Mouse (Mus musculus) G1E (cell line): ENCODE results near the gene Gfy. TPM values are rescaled to one million over a fixed set of nuclear protein-coding genes. Genes with fewer than 3 reads are reported as not detected.
"Not testable (repeated sequence)": the region's sequence is repeated elsewhere in the genome, so short reads cannot be mapped to it uniquely, and the experiment has no call there.

Source experiments
- ATAC-seq: 2 replicates; pipeline ENCODE4 v1.8.0; 2016; ENCODE audit warnings: mild to moderate bottlenecking; ENCODE audit not compliant: insufficient number of reproducible peaks, poor library complexity, low FRiP score, severe bottlenecking; ENCODE audit errors: extremely low read depth
- DNase-seq: peaks from one replicate; pipeline ENCODE4 v3.0.0; 2012; ENCODE audit warnings: low spot score
- H3K27me3 ChIP-seq: 2 replicates; pipeline ENCODE4 v1.6.1; 2012; ENCODE audit warnings: mild to moderate bottlenecking, low read length, inconsistent platforms; ENCODE audit not compliant: insufficient read depth
- H3K36me3 ChIP-seq: replicated peaks from 2 replicates; pipeline ENCODE3; 2012; ENCODE audit warnings: mild to moderate bottlenecking, inconsistent platforms
- H3K4me1 ChIP-seq: 2 replicates; pipeline ENCODE4 v1.6.1; 2012; ENCODE audit warnings: low read depth, low read length, inconsistent platforms, mixed read lengths; ENCODE audit not compliant: insufficient read depth
- H3K4me3 ChIP-seq: 2 replicates; pipeline ENCODE4 v1.5.1; 2012; ENCODE audit warnings: low read depth, mild to moderate bottlenecking, inconsistent platforms, low read length, moderate library complexity, mixed read lengths
- H3K9me3 ChIP-seq: replicated peaks from 2 replicates; pipeline ENCODE4 v1.6.1; 2012; ENCODE audit warnings: inconsistent platforms
- CTCF ChIP-seq: IDR thresholded peaks from 2 replicates; pipeline ENCODE4 v1.5.1; 2012; ENCODE audit warnings: low read depth, low read length, inconsistent platforms, mixed read lengths
- GATA1 ChIP-seq: IDR thresholded peaks from 2 replicates; pipeline ENCODE4 v1.6.1; 2012; ENCODE audit warnings: borderline replicate concordance, low read length, inconsistent platforms, mixed read lengths
- GATA2 ChIP-seq: IDR thresholded peaks from 2 replicates; pipeline ENCODE4 v1.6.1; 2012; ENCODE audit warnings: low read depth, low read length, inconsistent platforms, borderline replicate concordance
- POLR2AphosphoS5 ChIP-seq: IDR thresholded peaks from 2 replicates; pipeline ENCODE4 v1.6.1; 2012; ENCODE audit warnings: low read depth, low read length, inconsistent platforms; ENCODE audit not compliant: insufficient replicate concordance
- TAL1 ChIP-seq: conservative IDR thresholded peaks from 2 replicates; pipeline ENCODE4 v1.6.1; 2012; ENCODE audit warnings: low read depth, low read length, inconsistent platforms, mixed read lengths
- polyA plus RNA-seq: library from polyadenylated mRNA; stranded (reverse); fragments of >175 nt; gene quantifications from 2 replicates; pipeline ENCODE4 v1.2.3, GENCODE M21; 2012
- total RNA-seq, 2 experiments: library from RNA; stranded (forward) in 1 of 2; stranded (reverse) in 1 of 2; fragments of 200-1000 nt in 1 of 2; fragments of >200 nt in 1 of 2; fragmentation: Nextera tagmentation in 1 of 2; gene quantifications; 2 replicates each; pipeline ENCODE4 v1.2.3; 2014 to 2017

Gfy gene
- total and polyA plus RNA-seq, 3 experiments, result 0.05 TPM; not detected in 2

DNA sequence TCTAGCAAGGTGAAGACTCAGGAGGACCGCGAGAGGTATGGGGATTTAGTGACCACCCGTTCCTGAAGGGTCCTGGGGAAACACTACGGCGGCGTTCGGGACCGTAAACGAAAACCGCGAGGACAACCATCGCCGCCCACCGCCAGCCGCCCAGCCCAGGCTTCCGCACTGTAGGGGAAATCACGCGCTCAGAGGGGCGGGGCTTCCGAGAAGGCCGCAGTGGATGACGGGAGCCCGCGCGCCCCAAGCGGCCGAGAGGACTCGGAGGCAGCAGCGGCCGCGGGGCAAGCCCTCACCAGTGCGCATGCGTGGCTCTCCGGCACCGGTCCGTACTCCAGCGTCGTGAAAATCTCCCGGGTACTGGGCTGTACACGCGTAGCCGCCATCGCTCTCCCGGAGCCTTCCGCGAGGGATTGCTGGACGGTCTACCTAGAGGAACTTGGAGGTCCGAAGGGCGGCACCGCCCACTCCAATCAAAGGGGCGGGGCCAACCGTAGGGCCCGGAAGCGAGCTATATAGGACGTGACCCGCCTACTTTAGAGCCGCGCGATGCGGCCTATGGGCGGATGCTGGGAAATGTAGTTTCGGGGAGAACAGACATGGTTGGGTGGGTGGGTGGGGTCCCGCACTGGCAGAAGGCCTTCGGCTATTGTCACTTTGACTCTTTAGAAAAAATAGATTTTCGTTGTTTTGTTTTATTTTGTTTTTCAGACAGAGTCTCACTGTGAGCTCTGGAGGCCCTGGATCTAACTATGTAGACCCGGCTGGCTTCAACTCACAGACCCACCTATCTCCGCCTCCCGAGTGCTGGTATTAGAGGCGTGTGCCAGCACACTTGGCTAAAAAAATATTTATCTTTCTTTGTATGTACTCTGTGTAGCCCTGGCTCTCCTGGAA is 25.0 kb downstream of the Gfy start, which contains the start of the genes Pih1d1 and Aldh16a1:
Gene Pih1d1 (plus strand): TSS at position 208 of the 897 bp plus-strand sequence.
Gene Aldh16a1 (minus strand): TSS at position 489 of the 897 bp plus-strand sequence.
- peak; percentile 75 for ATAC-seq
- DNase-seq, result peak; percentile 86
- H3K9me3 ChIP-seq, result no peaks in the 10 kb centered on the region
- H3K4me3 ChIP-seq, result peak within 1 kb of the TSS; percentile 81
- peaks cover 69% of the 10 kb centered on the region for H3K36me3 ChIP-seq
- TF ChIP-seq GATA1 (no peak), POLR2AphosphoS5 (no peak), TAL1 (no peak), GATA2 (no peak), CTCF (no peak)
- no peaks in the 10 kb centered on the region for H3K27me3 ChIP-seq
- peaks cover 49% of the 10 kb centered on the region for H3K4me1 ChIP-seq

DNA sequence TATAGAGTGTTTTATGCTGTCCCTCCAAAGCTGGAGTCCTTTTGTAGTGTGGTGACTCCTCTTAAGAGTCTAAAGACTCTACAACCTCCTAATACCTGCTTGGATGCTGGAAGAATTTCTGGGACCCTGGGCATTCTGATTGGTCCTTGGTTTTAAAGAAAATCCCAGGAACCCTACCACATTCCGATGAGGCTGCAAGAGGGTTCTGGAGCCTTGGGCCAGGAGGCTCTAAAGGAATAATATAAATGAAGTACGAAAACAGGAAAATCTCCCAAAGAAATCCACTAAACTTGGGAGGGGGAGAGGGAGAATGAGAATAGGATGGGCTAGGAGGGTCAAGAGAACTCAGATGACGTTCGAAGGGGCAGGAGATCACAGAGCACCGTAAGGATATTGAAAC is 25.8 kb downstream of the Gfy start:
- TF ChIP-seq TAL1 (no peak), POLR2AphosphoS5 (no peak), GATA2 (no peak), CTCF (no peak), GATA1 (no peak)

DNA sequence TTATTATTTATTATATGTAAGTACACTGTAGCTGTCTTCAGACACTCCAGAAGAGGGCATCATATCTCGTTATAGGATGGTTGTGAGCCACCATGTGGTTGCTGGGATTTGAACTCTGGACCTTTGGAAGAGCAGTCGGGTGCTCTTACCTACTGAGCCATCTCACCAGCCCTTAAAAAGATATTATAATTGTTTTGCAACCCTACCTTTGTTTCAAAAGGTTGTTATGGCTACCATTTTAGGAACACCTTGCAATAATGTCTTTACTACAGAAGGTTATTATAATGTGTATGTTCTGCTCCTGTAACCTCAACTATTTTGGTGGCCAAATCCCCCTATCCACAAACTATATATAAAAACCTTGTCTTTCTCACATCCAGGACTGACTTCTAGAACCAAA is 26.3 kb downstream of the Gfy start:
- Histone ChIP-seq H3K4me3 (peak overlapping the region; percentile 81; the same call in 1 of the 2 replicates), H3K4me1 (peaks cover 45% of the 10 kb centered on the region), H3K36me3 (peaks cover 69% of the 10 kb centered on the region)
- ATAC-seq, H3K9me3 ChIP-seq, DNase-seq, H3K27me3 ChIP-seq: not testable (repeated sequence)

More for the DNA sequence above, 25.8 kb downstream of the Gfy start:
- DNase-seq (no peak), ATAC-seq (no peak)
- Histone ChIP-seq H3K36me3 (peaks cover 69% of the 10 kb centered on the region), H3K9me3 (no peaks in the 10 kb centered on the region), H3K4me1 (peaks cover 47% of the 10 kb centered on the region), H3K4me3 (peak overlapping the region; percentile 81), H3K27me3 (no peaks in the 10 kb centered on the region)

DNA sequence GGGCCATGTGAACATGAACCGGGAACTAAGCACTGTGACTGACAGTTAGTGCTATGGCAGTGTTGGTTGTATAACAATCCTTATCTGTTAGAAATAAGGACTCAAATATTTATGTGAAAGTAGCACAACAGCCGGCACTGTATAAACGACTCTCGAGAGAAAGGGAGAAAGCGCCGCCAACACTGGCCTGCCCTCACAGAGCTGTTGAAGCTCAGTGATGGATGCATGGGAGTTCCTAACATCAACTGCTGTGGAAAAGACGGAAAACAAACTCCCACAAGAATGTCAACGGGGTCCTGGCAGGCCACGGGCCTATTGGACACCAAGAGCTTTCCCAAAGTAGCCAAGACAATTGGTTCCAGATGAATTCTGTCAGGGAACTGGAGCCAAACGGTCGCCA is 28.1 kb downstream of the Gfy start:
- DNase-seq (no peak), ATAC-seq (no peak)
- Histone ChIP-seq H3K36me3 (peaks cover 70% of the 10 kb centered on the region), H3K9me3 (no peaks in the 10 kb centered on the region), H3K4me3 (no peak overlapping the region), H3K27me3 (no peaks in the 10 kb centered on the region), H3K4me1 (peaks cover 37% of the 10 kb centered on the region)
- no peak for TF ChIP-seq CTCF
- no peak for TF ChIP-seq GATA1
- no peak for TF ChIP-seq TAL1
- no peak for TF ChIP-seq GATA2
- TF ChIP-seq POLR2AphosphoS5, result no peak

DNA sequence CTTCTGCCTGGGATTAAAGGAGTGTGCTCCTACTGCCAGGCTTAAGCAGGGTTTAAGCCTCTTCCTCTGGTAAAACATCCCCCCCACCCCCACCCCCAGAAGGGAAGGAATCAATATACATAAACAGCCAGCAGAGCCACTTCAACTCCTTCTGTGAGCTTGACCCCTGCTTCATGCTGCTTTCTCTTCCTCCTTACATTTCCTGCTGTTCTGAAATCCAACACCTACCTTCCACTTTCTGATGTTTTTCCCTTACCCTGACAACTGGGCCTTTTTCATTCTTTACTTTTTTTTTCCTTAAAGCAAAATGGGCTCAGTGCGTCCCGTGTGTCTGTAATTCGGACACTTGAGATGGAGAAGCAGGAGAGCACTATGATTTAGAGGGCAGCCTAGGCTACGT is 29.0 kb downstream of the Gfy start:
- Histone ChIP-seq H3K27me3 (no peaks in the 10 kb centered on the region), H3K36me3 (peaks cover 72% of the 10 kb centered on the region), H3K9me3 (no peaks in the 10 kb centered on the region), H3K4me1 (peaks cover 31% of the 10 kb centered on the region), H3K4me3 (no peak overlapping the region)
- ATAC-seq (no peak), DNase-seq (no peak)
- TF ChIP-seq GATA2, result no peak
- no peak for TF ChIP-seq TAL1
- no peak for TF ChIP-seq CTCF
- TF ChIP-seq POLR2AphosphoS5, result no peak
- no peak for TF ChIP-seq GATA1

DNA sequence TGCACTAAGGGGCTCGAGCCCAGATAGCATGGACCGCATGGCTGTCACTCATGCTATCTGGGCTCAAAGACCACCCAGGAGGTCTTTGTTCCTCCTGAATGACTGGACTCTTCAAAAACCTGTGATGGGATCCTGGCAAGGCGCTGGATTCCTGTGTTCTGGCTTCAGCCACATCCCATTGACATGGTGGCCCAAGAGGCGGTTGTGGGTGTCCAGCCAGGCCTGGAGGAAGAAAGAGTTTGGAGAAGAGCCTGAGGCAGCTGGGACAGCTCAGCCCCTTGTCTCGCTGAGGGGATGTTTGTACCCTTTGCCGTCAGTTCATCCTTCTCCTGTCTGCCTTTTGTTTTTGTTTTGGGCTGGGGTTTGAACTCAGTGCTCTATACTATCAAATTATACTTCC is 29.8 kb downstream of the Gfy start:
- ATAC-seq, result no peak
- no peaks in the 10 kb centered on the region for H3K9me3 ChIP-seq
- H3K36me3 ChIP-seq, result peaks cover 79% of the 10 kb centered on the region
- peaks cover 24% of the 10 kb centered on the region for H3K4me1 ChIP-seq
- H3K27me3 ChIP-seq, result no peaks in the 10 kb centered on the region
- TF ChIP-seq TAL1 (no peak), GATA2 (no peak), GATA1 (no peak), CTCF (no peak), POLR2AphosphoS5 (no peak)
- no peak overlapping the region for H3K4me3 ChIP-seq
- DNase-seq, result no peak
